Mouse (Mus musculus): ENCODE data around the gene Atg5.

GRCm38 (mm10) chr10:44315276-44315675 lies 47.1 kb downstream of the Atg5 start:
- TF ChIP-seq CTCF (IDR thresholded peaks at IDR 0.05) (no peak), EP300 (IDR thresholded peaks at IDR 0.05) (no peak)

All from lung, postnatal 0 days (tissue).